Mouse (Mus musculus) embryonic facial prominence, embryonic 14.5 days (tissue): ENCODE results near the gene Gimap8. TPM values are rescaled to one million over a fixed set of nuclear protein-coding genes. Genes with fewer than 3 reads are reported as not detected.
"Not testable (repeated sequence)": the region's sequence is repeated elsewhere in the genome, so short reads cannot be mapped to it uniquely, and the experiment has no call there.

ENCODE experiments used
- ATAC-seq: fragments of 200-750 bp; cut with Nextera tagmentation; 2 replicates; pipeline ENCODE4 v1.8.0; 2017; ENCODE audit warnings: low read depth, moderate number of reproducible peaks, moderate TSS enrichment
- DNase-seq: peaks from one replicate; pipeline ENCODE4 v3.0.0-alpha.2; 2015; ENCODE audit warnings: low spot score
- H3K27ac ChIP-seq: fragments of 300-500 bp; sonication (generic); replicated peaks from 2 replicates; pipeline ENCODE4 v1.5.1; 2014; ENCODE audit warnings: low read depth, mild to moderate bottlenecking, low read length, moderate library complexity
- H3K27me3 ChIP-seq: fragments of 300-500 bp; sonication (generic); replicated peaks from 2 replicates; pipeline ENCODE4 v1.6.1; 2014; ENCODE audit warnings: low read length; ENCODE audit not compliant: control insufficient read depth, insufficient read depth
- H3K36me3 ChIP-seq: fragments of 300-500 bp; sonication (generic); 2 replicates; pipeline ENCODE4 v1.6.1; 2014; ENCODE audit warnings: low read length, mixed read lengths; ENCODE audit not compliant: control insufficient read depth, insufficient read depth
- H3K4me1 ChIP-seq: fragments of 300-500 bp; sonication (generic); 2 replicates; pipeline ENCODE4 v1.6.1; 2014; ENCODE audit warnings: antibody characterized with exemption, low read length; ENCODE audit not compliant: control insufficient read depth, insufficient read depth
- H3K4me2 ChIP-seq: fragments of 300-500 bp; sonication (generic); 2 replicates; pipeline ENCODE4 v1.6.1; 2014; ENCODE audit warnings: low read depth, mild to moderate bottlenecking, low read length, moderate library complexity, mixed read lengths
- H3K4me3 ChIP-seq: fragments of 300-500 bp; sonication (generic); 2 replicates; pipeline ENCODE4 v1.5.1; 2014; ENCODE audit warnings: low read depth, mild to moderate bottlenecking, low read length
- H3K9ac ChIP-seq: fragments of 300-500 bp; sonication (generic); 2 replicates; pipeline ENCODE4 v1.6.1; 2014; ENCODE audit warnings: low read depth, mild to moderate bottlenecking, low read length, moderate library complexity, mixed read lengths
- H3K9me3 ChIP-seq: fragments of 300-500 bp; sonication (generic); 2 replicates; pipeline ENCODE4 v1.6.1; 2016; ENCODE audit warnings: low read length; ENCODE audit not compliant: control insufficient read depth
- WGBS: fragments of 180-500 bp; shearing (Covaris S2); extraction: QIAGEN DNeasy Blood & Tissue Kit; methylation state at CpG from one replicate; pipeline ENCODE4 v1.1.7; 2014; 5-methylcytosine and 5-hydroxymethylcytosine counted together
- polyA plus RNA-seq: library from polyadenylated mRNA; unstranded; fragments of >200 nt; fragmentation: Nextera tagmentation; extraction: Ambion mirVana; gene quantifications from 2 replicates; pipeline ENCODE4 v1.2.1, GENCODE M21; 2014

The Gimap8 gene
- polyA plus RNA-seq, 1 experiment from 2014 or later = 0.93 TPM

DNA sequence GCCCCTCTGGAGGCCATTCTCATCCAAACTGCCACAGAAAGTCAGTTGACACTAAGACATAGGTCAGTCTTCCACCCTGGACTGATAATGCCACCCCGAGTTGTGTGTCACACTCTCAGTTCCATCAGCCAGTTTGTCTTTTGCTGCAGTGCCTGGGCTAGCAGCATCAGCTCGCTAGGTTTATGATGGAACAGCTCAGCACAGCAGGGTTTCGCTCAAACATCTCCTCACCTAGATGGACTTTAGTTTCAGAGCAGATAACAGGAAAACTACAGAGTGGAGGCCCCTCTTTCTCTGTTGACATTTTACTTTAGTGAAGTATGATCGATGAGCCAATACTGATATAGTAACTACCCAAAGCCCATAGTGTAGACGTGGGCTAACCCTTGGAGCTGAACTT lies 32.3 kb upstream of the Gimap8 start:
- H3K4me2 ChIP-seq = no peak overlapping the region
- H3K4me1 ChIP-seq = no peaks in the 10 kb centered on the region
- WGBS = 96% methylated on average over 5 of the region's 5 CpGs
- no peaks in the 10 kb centered on the region for H3K9me3 ChIP-seq
- no peak for DNase-seq
- no peak for ATAC-seq
- no peak overlapping the region for H3K9ac ChIP-seq
- H3K4me3 ChIP-seq = no peak overlapping the region
- no peak overlapping the region for H3K27ac ChIP-seq
- peaks cover 26% of the 10 kb centered on the region for H3K36me3 ChIP-seq
- no peaks in the 10 kb centered on the region for H3K27me3 ChIP-seq

DNA sequence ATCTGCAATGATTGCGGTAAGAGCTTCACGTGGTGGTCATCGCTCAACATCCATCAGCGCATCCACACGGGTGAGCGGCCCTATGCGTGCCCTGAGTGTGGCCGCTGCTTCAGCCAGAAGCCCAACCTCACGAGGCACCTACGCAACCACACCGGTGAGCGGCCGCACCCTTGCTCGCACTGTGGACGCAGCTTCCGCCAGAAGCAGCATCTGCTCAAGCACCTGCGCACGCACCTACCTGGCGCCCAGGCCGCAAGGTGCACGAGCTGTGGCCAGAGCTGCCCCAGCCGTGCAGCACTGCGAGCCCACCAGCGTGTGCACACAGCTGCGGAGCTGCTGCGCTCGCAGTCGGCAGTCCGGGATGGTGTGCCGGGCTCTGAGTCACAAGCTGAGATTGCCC lies 27.0 kb upstream of the Gimap8 start:
- Histone ChIP-seq H3K4me1 (no peaks in the 10 kb centered on the region), H3K9ac (no peak overlapping the region), H3K27me3 (no peaks in the 10 kb centered on the region), H3K36me3 (peaks cover 26% of the 10 kb centered on the region), H3K9me3 (no peaks in the 10 kb centered on the region), H3K4me3 (no peak overlapping the region), H3K27ac (no peak overlapping the region), H3K4me2 (no peak overlapping the region)
- no peak for ATAC-seq
- no peak for DNase-seq
- WGBS = 93% methylated on average over 23 of the region's 30 CpGs

DNA sequence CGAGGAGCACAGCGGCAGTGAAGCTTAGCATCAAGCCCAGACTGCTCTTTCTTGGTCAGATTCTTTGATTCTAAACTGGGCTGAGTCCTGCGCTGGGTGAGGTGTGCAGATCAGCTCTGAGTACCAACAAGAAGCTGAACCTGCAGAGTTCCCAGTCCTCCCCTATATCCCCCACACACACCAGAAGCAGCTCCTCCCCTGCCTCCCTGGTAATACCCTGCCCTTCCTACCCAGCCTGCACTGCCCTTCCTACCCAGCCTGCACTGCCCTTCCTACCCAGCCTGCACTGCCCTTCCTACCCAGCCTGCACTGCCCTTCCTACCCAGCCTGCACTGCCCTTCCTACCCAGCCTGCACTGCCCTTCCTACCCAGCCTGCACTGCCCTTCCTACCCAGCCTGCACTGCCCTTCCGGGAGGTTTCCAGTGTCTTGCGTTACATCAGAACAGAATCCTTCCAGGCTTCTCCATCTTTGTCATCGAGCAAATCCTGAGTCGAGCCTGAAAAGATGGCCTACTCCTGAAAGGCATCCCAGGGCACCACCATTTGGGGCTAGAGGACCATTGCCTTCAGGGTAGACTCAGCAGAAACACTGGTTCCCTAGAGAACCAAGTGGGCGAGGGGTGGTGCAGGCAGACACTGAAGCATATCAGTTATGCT lies 24.7 kb upstream of the Gimap8 start:
- not testable (repeated sequence) for H3K4me1 ChIP-seq, H3K4me3 ChIP-seq, H3K27ac ChIP-seq, H3K9ac ChIP-seq, ATAC-seq, H3K9me3 ChIP-seq, DNase-seq, H3K4me2 ChIP-seq
- Histone ChIP-seq H3K36me3 (peaks cover 26% of the 10 kb centered on the region), H3K27me3 (peaks cover 11% of the 10 kb centered on the region)
- WGBS = 82% methylated on average over 8 of the region's 8 CpGs

DNA sequence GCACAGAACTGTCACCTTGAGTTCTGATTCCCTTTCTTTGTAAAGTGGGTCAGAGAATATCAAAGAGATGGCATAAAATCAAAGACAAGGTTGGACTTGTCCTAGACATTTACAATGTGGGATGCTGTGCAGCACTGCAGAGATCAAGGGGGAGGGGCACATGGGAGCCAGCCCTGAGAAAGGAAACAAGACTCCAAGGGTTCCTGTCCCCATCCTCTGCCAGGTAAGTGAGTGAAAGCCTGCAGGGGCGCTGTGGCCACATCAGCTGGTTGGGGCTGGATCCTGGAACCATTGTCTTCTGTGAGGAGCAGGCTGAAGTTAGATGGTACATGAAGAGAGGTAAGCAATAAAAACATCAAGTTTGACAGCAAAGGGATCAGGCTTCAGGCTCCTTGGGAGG lies 23.6 kb upstream of the Gimap8 start:
- WGBS = 26% methylated on average over 1 of the region's 1 CpGs

DNA sequence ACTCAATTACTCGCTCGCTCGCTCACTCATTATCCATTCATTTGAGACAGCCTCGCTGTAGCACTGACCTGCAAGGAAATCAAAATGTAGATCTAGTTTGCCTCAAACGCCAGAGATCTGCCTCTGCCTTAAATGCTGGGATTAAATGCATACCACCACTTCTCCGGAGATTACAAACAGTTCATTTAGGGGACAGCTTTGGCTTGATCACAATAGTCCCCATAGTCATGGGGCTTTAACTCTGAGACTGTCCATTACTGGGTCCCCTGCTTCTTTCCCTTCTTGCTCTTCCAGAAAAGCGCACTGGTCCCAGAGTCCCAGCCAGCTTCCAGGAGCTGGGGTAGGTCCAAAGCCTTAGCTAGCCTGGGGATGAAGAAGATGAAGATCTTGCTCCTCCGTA lies 20.6 kb upstream of the Gimap8 start, which contains the start of gene AI854703:
AI854703 (plus strand) TSS at position 301 of the 400 bp plus-strand sequence.
- Histone ChIP-seq H3K27ac (no peak within 1 kb of the TSS), H3K9ac (peak within 1 kb of the TSS; percentile 62), H3K4me1 (peaks cover 8% of the 10 kb centered on the region; the same call in 1 of the 2 replicates), H3K36me3 (no peaks in the 10 kb centered on the region), H3K27me3 (peaks cover 40% of the 10 kb centered on the region), H3K4me2 (peak within 1 kb of the TSS; percentile 92), H3K4me3 (peak within 1 kb of the TSS; percentile 50), H3K9me3 (no peaks in the 10 kb centered on the region)
- 20% methylated on average over 8 of the region's 8 CpGs for WGBS
- ATAC-seq (no peak), DNase-seq (no peak)

More for the DNA sequence above, 23.6 kb upstream of the Gimap8 start:
- Histone ChIP-seq H3K4me1 (0 out of 2 replicates have a peak, but pooled peaks cover 5% of the 10 kb centered on the region), H3K4me3 (no peak overlapping the region), H3K27ac (no peak overlapping the region), H3K27me3 (peaks cover 22% of the 10 kb centered on the region), H3K9me3 (no peaks in the 10 kb centered on the region), H3K36me3 (peaks cover 26% of the 10 kb centered on the region), H3K9ac (no peak overlapping the region), H3K4me2 (no peak overlapping the region)
- DNase-seq (no peak), ATAC-seq (no peak)

DNA sequence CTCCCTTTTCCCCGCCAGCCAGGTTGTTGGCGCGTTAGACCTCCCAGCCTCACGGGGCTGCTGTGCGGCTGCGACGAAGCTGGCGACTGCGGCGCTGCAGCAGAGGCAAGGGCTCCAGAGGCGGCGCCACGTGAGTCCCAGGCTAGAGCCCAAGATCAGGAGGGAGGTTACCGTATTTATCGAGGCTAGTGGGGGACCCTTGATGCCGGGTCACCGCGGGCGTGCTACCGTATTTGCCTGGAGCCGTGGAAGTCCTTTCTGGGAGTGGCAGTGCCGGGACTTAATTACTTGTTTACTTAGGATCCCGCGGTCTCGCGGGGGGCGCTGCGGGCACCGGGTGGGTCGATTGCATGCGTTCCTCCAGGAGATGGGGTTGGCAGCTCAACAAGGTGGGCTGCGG lies 20.1 kb upstream of the Gimap8 start:
- Histone ChIP-seq H3K4me1 (peaks cover 8% of the 10 kb centered on the region; the same call in 1 of the 2 replicates), H3K4me3 (peak overlapping the region; percentile 50), H3K36me3 (no peaks in the 10 kb centered on the region), H3K27ac (no peak overlapping the region), H3K9me3 (no peaks in the 10 kb centered on the region), H3K9ac (peak overlapping the region; percentile 62), H3K27me3 (peaks cover 40% of the 10 kb centered on the region), H3K4me2 (peak overlapping the region; percentile 92)
- WGBS = under 1% methylated on average over 29 of the region's 32 CpGs
- DNase-seq (peak; percentile 73), ATAC-seq (peak; percentile 55; the same call in 1 of the 2 replicates)

DNA sequence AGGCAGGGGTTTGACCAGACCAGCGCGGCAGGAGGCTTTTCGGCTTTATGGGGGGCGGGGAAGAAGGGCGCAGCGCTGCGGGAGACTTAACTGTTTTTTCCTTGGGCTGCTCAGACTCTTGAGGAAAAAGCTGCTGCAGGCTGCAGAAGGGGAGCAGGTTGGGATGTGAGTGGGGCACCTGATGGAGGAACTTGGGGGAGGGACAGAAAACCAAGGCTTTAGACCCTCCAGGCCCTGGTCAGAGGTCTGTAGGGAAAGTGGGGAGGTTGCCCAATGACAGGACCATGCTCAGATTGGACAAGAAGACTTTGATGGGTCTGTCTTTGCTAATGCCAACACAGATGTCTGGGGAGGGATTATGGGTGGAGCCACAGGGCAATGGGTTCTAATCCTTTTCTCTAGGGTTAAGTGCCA lies 19.5 kb upstream of the Gimap8 start:
- no peak overlapping the region for H3K27ac ChIP-seq
- 3% methylated on average over 7 of the region's 7 CpGs for WGBS
- peaks cover 40% of the 10 kb centered on the region for H3K27me3 ChIP-seq
- H3K4me3 ChIP-seq = peak overlapping the region; percentile 50
- peaks cover 8% of the 10 kb centered on the region; the same call in 1 of the 2 replicates for H3K4me1 ChIP-seq
- DNase-seq = no peak
- peak overlapping the region; percentile 92 for H3K4me2 ChIP-seq
- no peak for ATAC-seq
- H3K9me3 ChIP-seq = no peaks in the 10 kb centered on the region
- H3K9ac ChIP-seq = peak overlapping the region; percentile 62
- H3K36me3 ChIP-seq = no peaks in the 10 kb centered on the region

DNA sequence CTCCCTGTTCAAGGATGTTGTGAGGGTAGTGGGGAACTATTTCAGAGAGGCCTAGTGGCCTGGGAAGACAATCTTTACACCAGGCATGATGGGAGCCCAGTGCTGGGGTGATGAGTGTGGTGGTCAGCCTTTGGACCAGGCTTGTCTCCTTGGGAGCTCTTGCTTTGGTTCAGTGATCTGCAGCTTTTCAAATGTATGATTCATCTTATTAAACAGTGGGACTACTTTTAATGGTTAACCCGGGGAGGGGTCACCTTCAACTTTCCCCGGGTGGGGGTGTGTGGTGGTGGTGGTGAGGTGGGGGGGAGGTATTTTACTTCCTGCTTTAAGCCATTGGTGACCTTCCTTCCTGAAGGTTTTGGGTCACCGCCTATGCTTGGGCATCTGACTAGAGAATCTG lies 18.7 kb upstream of the Gimap8 start:
- Histone ChIP-seq H3K4me3 (no peak overlapping the region), H3K27ac (no peak overlapping the region), H3K27me3 (peaks cover 40% of the 10 kb centered on the region), H3K9ac (no peak overlapping the region), H3K9me3 (no peaks in the 10 kb centered on the region), H3K4me2 (no peak overlapping the region), H3K4me1 (peaks cover 8% of the 10 kb centered on the region; the same call in 1 of the 2 replicates), H3K36me3 (no peaks in the 10 kb centered on the region)
- no peak for DNase-seq
- WGBS = 73% methylated on average over 3 of the region's 3 CpGs
- ATAC-seq = no peak
